Mouse (Mus musculus): ENCODE results near the gene C1qtnf9. TPM values are rescaled to one million over a fixed set of nuclear protein-coding genes. Genes with fewer than 3 reads are reported as not detected.

Gene C1qtnf9
- polyA plus RNA-seq, 1 experiment from 2014 or later, result 0.80 TPM

DNA sequence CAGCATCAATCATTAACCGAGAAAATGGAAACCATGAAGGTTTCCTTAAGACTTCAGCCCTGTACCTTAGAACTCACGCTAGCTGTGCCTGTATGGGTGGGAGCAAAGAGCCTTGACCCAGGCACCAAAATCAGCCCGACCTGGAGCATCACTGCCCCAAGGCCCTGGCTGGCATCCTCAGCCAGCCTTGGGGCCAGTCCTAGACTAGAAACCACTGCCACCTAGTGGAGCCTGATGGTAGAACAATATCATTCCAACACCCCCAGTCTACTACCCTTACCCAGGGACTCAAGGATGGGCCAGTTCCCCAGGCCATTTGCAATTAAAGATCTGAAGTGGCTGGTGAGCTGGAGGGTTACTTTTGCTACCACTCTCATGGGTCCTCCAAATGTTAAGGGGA lies 22.2 kb downstream of the C1qtnf9 start:
- 45% methylated on average over 3 of the region's 3 CpGs for WGBS
- Histone ChIP-seq H3K4me3 (no peak overlapping the region), H3K9me3 (no peaks in the 10 kb centered on the region), H3K4me1 (peaks cover 6% of the 10 kb centered on the region; the same call in 1 of the 2 replicates), H3K27me3 (no peaks in the 10 kb centered on the region), H3K4me2 (no peak overlapping the region), H3K36me3 (peaks cover 45% of the 10 kb centered on the region), H3K27ac (no peak overlapping the region), H3K9ac (no peak overlapping the region)
- ATAC-seq (ENCODE audit: insufficient number of reproducible peaks, insufficient read depth, low FRiP score, low TSS enrichment, low read depth), result no peak

GRCm38 (mm10) chr14:60796600-60797322 lies 28.8 kb downstream of the C1qtnf9 start:
- no peak for ATAC-seq (ENCODE audit: insufficient number of reproducible peaks, insufficient read depth, low FRiP score, low TSS enrichment, low read depth)
- Histone ChIP-seq H3K4me1 (peaks cover 3% of the 10 kb centered on the region; the same call in 1 of the 2 replicates), H3K9me3 (no peaks in the 10 kb centered on the region), H3K4me2 (no peak overlapping the region), H3K4me3 (no peak overlapping the region), H3K27me3 (no peaks in the 10 kb centered on the region), H3K27ac (no peak overlapping the region), H3K9ac (no peak overlapping the region), H3K36me3 (peaks cover 38% of the 10 kb centered on the region)
- 82% methylated on average over 4 of the region's 4 CpGs for WGBS

- peaks cover 3% of the 10 kb centered on the region; the same call in 1 of the 2 replicates for H3K4me1 ChIP-seq
- H3K9me3 ChIP-seq, result no peaks in the 10 kb centered on the region
- H3K27me3 ChIP-seq, result no peaks in the 10 kb centered on the region
- no peak overlapping the region for H3K4me2 ChIP-seq
- no peak overlapping the region for H3K9ac ChIP-seq
- 89% methylated on average over 5 of the region's 5 CpGs for WGBS
- H3K27ac ChIP-seq, result no peak overlapping the region
- ATAC-seq (ENCODE audit: insufficient number of reproducible peaks, insufficient read depth, low FRiP score, low TSS enrichment, low read depth), result no peak
- H3K36me3 ChIP-seq, result peaks cover 41% of the 10 kb centered on the region
- H3K4me3 ChIP-seq, result no peak overlapping the region
Observed at GRCm38 (mm10) chr14:60797596-60797995, 29.7 kb downstream of the C1qtnf9 start.

DNA sequence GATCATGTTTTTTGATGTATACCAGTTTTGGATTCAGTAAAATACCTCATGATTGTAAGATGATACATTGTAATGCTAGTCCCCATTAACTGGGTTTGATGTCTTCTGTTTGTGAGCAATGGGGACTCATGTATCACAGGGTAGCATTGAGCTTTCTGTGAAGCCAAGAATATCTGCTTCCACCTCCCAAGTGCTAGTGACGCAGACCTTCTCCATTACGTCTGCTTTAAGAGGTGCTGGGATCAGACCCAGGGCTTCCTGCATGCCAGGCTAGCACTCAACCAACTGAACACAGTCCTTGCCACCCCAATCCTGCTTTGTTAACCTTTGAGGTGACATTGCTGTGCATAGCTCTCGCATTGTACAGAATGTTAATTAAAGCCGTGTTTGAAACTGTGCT lies 30.8 kb downstream of the C1qtnf9 start:
- Histone ChIP-seq H3K4me1 (peaks cover 3% of the 10 kb centered on the region; the same call in 1 of the 2 replicates), H3K36me3 (peaks cover 51% of the 10 kb centered on the region)
- 82% methylated on average over 4 of the region's 4 CpGs for WGBS

GRCm38 (mm10) chr14:60799762-60800728 lies 32.1 kb downstream of the C1qtnf9 start:
- Histone ChIP-seq H3K4me1 (peaks cover 6% of the 10 kb centered on the region; the same call in 1 of the 2 replicates), H3K9ac (no peak overlapping the region), H3K4me2 (no peak overlapping the region), H3K27me3 (no peaks in the 10 kb centered on the region), H3K27ac (no peak overlapping the region), H3K4me3 (no peak overlapping the region), H3K9me3 (no peaks in the 10 kb centered on the region), H3K36me3 (peaks cover 55% of the 10 kb centered on the region)
- WGBS, result 45% methylated on average over 9 of the region's 9 CpGs
- no peak for ATAC-seq (ENCODE audit: insufficient number of reproducible peaks, insufficient read depth, low FRiP score, low TSS enrichment, low read depth)

More for the DNA sequence above, 30.8 kb downstream of the C1qtnf9 start:
- no peak overlapping the region for H3K4me3 ChIP-seq
- H3K9ac ChIP-seq, result no peak overlapping the region
- no peak for ATAC-seq (ENCODE audit: insufficient number of reproducible peaks, insufficient read depth, low FRiP score, low TSS enrichment, low read depth)
- no peak overlapping the region for H3K4me2 ChIP-seq
- H3K27ac ChIP-seq, result no peak overlapping the region
- H3K27me3 ChIP-seq, result no peaks in the 10 kb centered on the region
- H3K9me3 ChIP-seq, result no peaks in the 10 kb centered on the region

DNA sequence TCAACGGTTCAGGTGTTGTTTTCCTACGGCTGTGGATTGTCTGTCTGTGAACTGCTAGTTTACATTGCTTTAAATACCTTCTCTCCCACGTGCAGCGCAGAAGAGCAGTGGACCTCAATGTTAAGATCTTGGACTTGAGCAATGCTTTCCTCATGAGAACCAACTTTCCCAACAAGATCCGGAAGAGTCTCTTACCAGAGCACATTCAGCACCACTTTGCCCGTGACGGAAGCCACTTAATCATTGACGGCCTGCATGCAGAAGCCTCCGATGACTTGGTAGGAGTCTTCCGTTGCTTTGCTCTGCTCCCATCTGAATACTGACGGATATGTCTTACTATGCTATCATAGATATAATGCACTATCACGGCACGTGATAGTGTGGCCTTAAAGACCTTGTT lies 34.1 kb downstream of the C1qtnf9 start:
- ATAC-seq (ENCODE audit: insufficient number of reproducible peaks, insufficient read depth, low FRiP score, low TSS enrichment, low read depth), result no peak
- H3K4me2 ChIP-seq, result no peak overlapping the region
- H3K4me1 ChIP-seq, result peaks cover 24% of the 10 kb centered on the region
- H3K9me3 ChIP-seq, result no peaks in the 10 kb centered on the region
- no peak overlapping the region for H3K27ac ChIP-seq
- peaks cover 43% of the 10 kb centered on the region for H3K36me3 ChIP-seq
- 91% methylated on average over 13 of the region's 13 CpGs for WGBS
- no peak overlapping the region for H3K9ac ChIP-seq
- no peaks in the 10 kb centered on the region for H3K27me3 ChIP-seq
- H3K4me3 ChIP-seq, result no peak overlapping the region

DNA sequence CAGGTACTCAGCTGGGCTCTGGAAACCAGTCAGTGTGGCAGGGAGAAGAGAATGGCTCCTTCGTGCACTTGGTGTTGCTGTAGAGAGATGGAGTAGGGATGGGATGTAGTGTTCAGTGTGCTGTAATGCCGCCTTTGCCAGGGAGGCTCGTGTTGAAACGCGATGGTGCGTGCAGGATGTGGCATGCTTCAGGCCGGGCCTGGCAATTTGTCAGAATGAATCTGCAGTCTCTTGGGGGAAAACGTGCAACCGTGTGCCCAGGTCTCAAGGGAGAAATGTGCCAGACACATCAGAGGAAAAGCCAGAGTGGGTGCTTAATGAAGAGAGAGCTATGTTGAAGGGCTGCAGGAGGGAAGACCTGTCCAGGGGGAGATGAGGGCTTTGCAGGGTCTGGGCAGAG lies 37.0 kb downstream of the C1qtnf9 start:
- Histone ChIP-seq H3K27me3 (no peaks in the 10 kb centered on the region), H3K4me1 (peaks cover 32% of the 10 kb centered on the region), H3K9ac (0 out of 2 replicates have a peak overlapping the region, but pooled peaks have one; percentile 11), H3K27ac (0 out of 2 replicates have a peak overlapping the region, but pooled peaks have one; percentile 85), H3K36me3 (peaks cover 26% of the 10 kb centered on the region), H3K4me2 (no peak overlapping the region), H3K9me3 (no peaks in the 10 kb centered on the region), H3K4me3 (no peak overlapping the region)
- no peak for ATAC-seq (ENCODE audit: insufficient number of reproducible peaks, insufficient read depth, low FRiP score, low TSS enrichment, low read depth)
- WGBS, result 78% methylated on average over 9 of the region's 9 CpGs

GRCm38 (mm10) chr14:60805871-60806270 lies 37.9 kb downstream of the C1qtnf9 start:
- 80% methylated on average over 1 of the region's 1 CpGs for WGBS
- Histone ChIP-seq H3K9me3 (no peaks in the 10 kb centered on the region), H3K4me1 (peaks cover 31% of the 10 kb centered on the region), H3K9ac (no peak overlapping the region), H3K4me3 (no peak overlapping the region), H3K36me3 (peaks cover 26% of the 10 kb centered on the region), H3K27ac (peak overlapping the region; percentile 85), H3K4me2 (no peak overlapping the region), H3K27me3 (no peaks in the 10 kb centered on the region)
- ATAC-seq (ENCODE audit: insufficient number of reproducible peaks, insufficient read depth, low FRiP score, low TSS enrichment, low read depth), result no peak

GRCm38 (mm10) chr14:60806891-60807344 lies 39.0 kb downstream of the C1qtnf9 start:
- ATAC-seq (ENCODE audit: insufficient number of reproducible peaks, insufficient read depth, low FRiP score, low TSS enrichment, low read depth), result peak; percentile 71; the same call in 1 of the 2 replicates
- H3K9ac ChIP-seq, result no peak overlapping the region
- peaks cover 31% of the 10 kb centered on the region for H3K4me1 ChIP-seq
- H3K27ac ChIP-seq, result peak overlapping the region; percentile 85
- peaks cover 27% of the 10 kb centered on the region for H3K36me3 ChIP-seq
- whole genome bisulfite sequencing, result 18% methylated on average over 11 of the region's 11 CpGs
- peak overlapping the region; percentile 40 for H3K4me2 ChIP-seq
- H3K9me3 ChIP-seq, result no peaks in the 10 kb centered on the region
- no peaks in the 10 kb centered on the region for H3K27me3 ChIP-seq
- H3K4me3 ChIP-seq, result no peak overlapping the region

DNA sequence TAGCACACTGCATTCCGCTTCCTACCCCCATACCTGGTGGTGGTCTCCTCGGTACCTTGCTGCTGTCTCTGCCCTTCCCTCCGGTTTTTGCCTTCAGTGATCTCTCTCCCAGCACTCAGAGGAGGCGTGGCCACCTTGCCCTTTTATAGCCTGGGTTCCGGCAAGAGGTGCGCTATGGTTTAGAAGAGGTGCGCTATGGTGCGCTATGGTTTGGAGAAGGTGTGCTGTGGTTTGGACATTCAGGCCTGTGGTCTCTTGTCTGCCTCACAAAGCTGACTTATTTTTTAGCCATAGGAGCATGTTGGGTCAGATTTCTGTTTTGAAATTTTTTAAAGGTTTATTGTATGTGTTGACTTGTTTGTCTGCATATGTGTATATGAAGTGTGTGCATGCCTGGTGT lies 41.9 kb downstream of the C1qtnf9 start:
- Histone ChIP-seq H3K27ac (no peak overlapping the region), H3K9me3 (no peaks in the 10 kb centered on the region), H3K4me2 (no peak overlapping the region), H3K9ac (no peak overlapping the region), H3K36me3 (peaks cover 31% of the 10 kb centered on the region), H3K27me3 (no peaks in the 10 kb centered on the region), H3K4me3 (no peak overlapping the region), H3K4me1 (peaks cover 30% of the 10 kb centered on the region)
- WGBS, result 90% methylated on average over 8 of the region's 8 CpGs
- no peak for ATAC-seq (ENCODE audit: insufficient number of reproducible peaks, insufficient read depth, low FRiP score, low TSS enrichment, low read depth)

DNA sequence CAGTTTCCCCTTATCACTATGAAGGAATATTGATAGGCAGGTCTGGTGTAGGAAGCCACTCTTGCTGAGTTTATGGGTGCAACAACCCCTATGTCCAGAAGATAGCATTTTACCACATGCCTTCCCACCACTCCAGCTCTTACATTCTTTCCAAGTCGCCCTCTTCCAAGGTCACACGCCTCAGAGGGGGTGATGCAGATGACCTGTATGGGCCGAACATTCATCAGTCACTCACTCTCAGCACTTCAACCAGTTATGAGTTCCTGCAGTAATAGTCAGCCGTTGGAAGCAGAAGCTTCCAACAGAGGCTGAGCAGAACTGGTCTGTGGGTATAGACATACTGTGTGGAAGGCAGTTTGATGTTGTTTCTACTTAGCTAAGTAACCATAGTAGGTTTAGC lies 43.6 kb downstream of the C1qtnf9 start:
- peaks cover 14% of the 10 kb centered on the region for H3K4me1 ChIP-seq

More for the DNA sequence above, 43.6 kb downstream of the C1qtnf9 start:
- H3K36me3 ChIP-seq, result peaks cover 38% of the 10 kb centered on the region
- H3K27me3 ChIP-seq, result no peaks in the 10 kb centered on the region
- no peak overlapping the region for H3K4me2 ChIP-seq
- 93% methylated on average over 4 of the region's 4 CpGs for WGBS
- no peak overlapping the region for H3K27ac ChIP-seq
- H3K4me3 ChIP-seq, result no peak overlapping the region
- H3K9me3 ChIP-seq, result no peaks in the 10 kb centered on the region
- no peak for ATAC-seq (ENCODE audit: insufficient number of reproducible peaks, insufficient read depth, low FRiP score, low TSS enrichment, low read depth)
- no peak overlapping the region for H3K9ac ChIP-seq
